Mouse (Mus musculus) E14TG2a.4 (cell line): ENCODE data around the gene Tmem135.

Source experiments
- CTCF ChIP-seq: conservative IDR thresholded peaks from 2 replicates; pipeline ENCODE4 v1.5.1; 2014; ENCODE audit warnings: low read length
- POU5F1 ChIP-seq: IDR thresholded peaks from 2 replicates; pipeline ENCODE4 v1.6.1; 2014; ENCODE audit warnings: low read length, borderline replicate concordance

DNA sequence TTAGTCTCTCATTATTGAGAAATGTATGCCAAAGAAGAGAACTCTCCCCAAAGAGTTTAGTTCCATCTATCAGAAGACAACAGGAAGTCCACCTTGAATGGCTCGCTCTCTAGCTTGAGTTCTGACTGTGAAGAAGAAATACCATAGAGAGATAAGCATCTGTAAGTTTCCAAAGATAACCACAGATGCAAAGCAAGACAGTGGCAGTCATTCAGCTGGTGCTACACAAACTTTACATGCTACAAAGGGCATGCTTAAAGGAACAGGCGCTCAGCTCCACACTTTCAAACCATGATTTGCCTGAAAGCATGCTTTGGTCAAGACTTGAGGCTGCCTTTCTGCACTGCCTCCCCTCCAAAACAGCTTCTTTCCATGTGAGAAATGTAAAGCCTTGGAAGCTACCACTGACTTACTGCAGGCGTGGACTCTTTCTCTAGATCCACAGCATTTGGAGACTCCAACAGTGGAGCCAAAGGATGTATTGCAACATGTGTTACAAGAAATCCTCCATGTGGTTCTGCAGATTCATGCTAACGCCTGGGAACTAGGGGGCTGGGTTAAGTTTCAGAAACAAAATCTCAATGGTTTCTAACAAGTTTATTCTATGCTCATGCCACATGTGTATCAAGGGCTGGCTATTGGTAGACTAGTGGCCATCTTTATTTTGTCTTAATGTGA, 232.1 kb downstream of the Tmem135 start:
- TF ChIP-seq CTCF (no peak), POU5F1 (no peak)
